ENCODE assay signal across 13 mouse cellular contexts in the genomic region with DNA sequence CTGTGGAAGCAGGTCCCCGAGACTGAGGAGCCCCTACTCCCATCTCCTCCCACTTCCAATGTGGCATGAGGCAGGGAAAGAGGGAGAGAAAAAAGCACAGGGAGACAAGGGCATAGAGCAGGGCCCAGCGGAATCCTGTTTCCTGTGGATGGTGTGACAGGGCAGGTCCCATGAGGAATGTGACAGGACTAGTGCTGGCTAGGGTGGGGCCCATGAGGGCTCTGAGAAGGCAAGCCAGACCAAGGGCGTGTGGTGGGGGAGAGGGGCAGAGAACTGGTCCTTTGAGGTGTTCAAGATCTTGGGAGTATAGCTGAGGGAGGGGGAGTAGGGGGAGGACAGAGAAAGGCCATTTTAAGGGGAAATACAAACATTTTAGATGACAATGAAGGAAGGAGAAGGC.
"Had no signal": no experiment of that assay in that cellular context is flagged by ENCODE, and none has a peak within 500 bp of the region (broad histone marks: within the 10 kb centered on the region; RNA-seq: fewer than 3 reads in every experiment).

No protein-coding gene starts in this region.

- ATAC-seq: inflammation-experienced regulatory T-cells, adult 6 months; liver, embryonic 12.5 days; midbrain, embryonic 16.5 days had no signal

- H3K27ac ChIP-seq: kidney, embryonic 15.5 days; limb, embryonic 15.5 days; liver, embryonic 12.5 days had no signal

- H3K27me3 ChIP-seq: kidney, embryonic 15.5 days; limb, embryonic 15.5 days; liver, embryonic 12.5 days had no signal

- DNase-seq: kidney, adult 2 months; kidney, postnatal 25 days; layer of hippocampus, adult 9-11 months; layer of hippocampus, postnatal 36 days; lung, embryonic 14.5 days; lung, postnatal 4 days; thymus, postnatal 36 days had no signal

- H3K4me2 ChIP-seq: kidney, embryonic 15.5 days; limb, embryonic 15.5 days; liver, embryonic 12.5 days; lung, embryonic 14.5 days; midbrain, embryonic 11.5 days had no signal

- H3K36me3 ChIP-seq: kidney, embryonic 15.5 days; limb, embryonic 15.5 days had no signal

- H3K9me3 ChIP-seq: kidney, embryonic 15.5 days; limb, embryonic 15.5 days; liver, embryonic 12.5 days had no signal

- H3K9ac ChIP-seq: kidney, embryonic 15.5 days; limb, embryonic 15.5 days; liver, embryonic 12.5 days; lung, embryonic 14.5 days had no signal

- H3K4me1 ChIP-seq: kidney, embryonic 15.5 days; limb, embryonic 15.5 days had no signal

- H3K4me3 ChIP-seq: kidney, embryonic 15.5 days; limb, embryonic 15.5 days; liver, embryonic 12.5 days had no signal
